Mouse (Mus musculus) stomach, embryonic 15.5 days (tissue): ENCODE data around the gene Tspan18. TPM values are rescaled to one million over a fixed set of nuclear protein-coding genes. Genes with fewer than 3 reads are reported as not detected.

Experiments used
- ATAC-seq: fragments of 200-750 bp; cut with Nextera tagmentation; 2 replicates; pipeline ENCODE4 v1.8.0; 2017; ENCODE audit warnings: low read depth, moderate number of reproducible peaks, moderate TSS enrichment; ENCODE audit not compliant: insufficient read depth, low FRiP score
- H3K27ac ChIP-seq: fragments of 300-500 bp; sonication (generic); 2 replicates; pipeline ENCODE4 v1.5.1; 2015; ENCODE audit warnings: mild to moderate bottlenecking, inconsistent platforms
- H3K27me3 ChIP-seq: fragments of 300-500 bp; sonication (generic); replicated peaks from 2 replicates; pipeline ENCODE4 v1.6.1; 2015; ENCODE audit warnings: inconsistent platforms
- H3K36me3 ChIP-seq: fragments of 300-500 bp; sonication (generic); 2 replicates; pipeline ENCODE4 v1.6.1; 2015; ENCODE audit warnings: inconsistent platforms
- H3K4me1 ChIP-seq: fragments of 300-500 bp; sonication (generic); 2 replicates; pipeline ENCODE4 v1.6.1; 2015; ENCODE audit warnings: inconsistent platforms
- H3K4me2 ChIP-seq: fragments of 300-500 bp; sonication (generic); 2 replicates; pipeline ENCODE4 v1.6.1; 2015; ENCODE audit warnings: mild to moderate bottlenecking, inconsistent platforms
- H3K4me3 ChIP-seq: fragments of 300-500 bp; sonication (generic); replicated peaks from 2 replicates; pipeline ENCODE4 v1.5.1; 2015; ENCODE audit warnings: inconsistent platforms
- H3K9ac ChIP-seq: fragments of 300-500 bp; sonication (generic); 2 replicates; pipeline ENCODE4 v1.6.1; 2015; ENCODE audit warnings: inconsistent platforms
- H3K9me3 ChIP-seq: fragments of 300-500 bp; sonication (generic); 2 replicates; pipeline ENCODE4 v1.6.1; 2016; ENCODE audit warnings: inconsistent platforms
- WGBS: fragments of 180-500 bp; shearing (Covaris S2); methylation state at CpG from one replicate; pipeline ENCODE4 v1.1.7; 2015; 5-methylcytosine and 5-hydroxymethylcytosine counted together
- polyA plus RNA-seq: library from polyadenylated mRNA; unstranded; fragments of >200 nt; fragmentation: Nextera tagmentation; extraction: Ambion mirVana; gene quantifications from 2 replicates; pipeline ENCODE4 v1.2.1, GENCODE M21; 2015

The Tspan18 gene
- polyA plus RNA-seq, 1 experiment from 2014 or later = 20.0 TPM

- ATAC-seq = peak; percentile 90
Measured at GRCm38 (mm10) chr2:93187323-93187996, 146.8 kb downstream of the Tspan18 start, which contains the start of gene Trp53i11. Gene Trp53i11 (plus strand): TSS chr2:93187548.

GRCm38 (mm10) chr2:93182859-93183258 lies 151.4 kb downstream of the Tspan18 start:
- Histone ChIP-seq H3K4me2 (no peak overlapping the region), H3K9me3 (no peaks in the 10 kb centered on the region), H3K27ac (no peak overlapping the region), H3K9ac (no peak overlapping the region), H3K4me1 (peaks cover 29% of the 10 kb centered on the region), H3K36me3 (no peaks in the 10 kb centered on the region), H3K4me3 (no peak overlapping the region), H3K27me3 (peaks cover 20% of the 10 kb centered on the region)
- ATAC-seq = no peak
- WGBS = 56% methylated on average over 6 of the region's 11 CpGs

More at GRCm38 (mm10) chr2:93187323-93187996, 146.8 kb downstream of the Tspan18 start, which contains the start of gene Trp53i11:
- Histone ChIP-seq H3K4me2 (peak within 1 kb of the TSS; percentile 97), H3K9ac (peak within 1 kb of the TSS; percentile 52), H3K27me3 (no peaks in the 10 kb centered on the region), H3K36me3 (no peaks in the 10 kb centered on the region), H3K4me1 (peaks cover 50% of the 10 kb centered on the region), H3K9me3 (no peaks in the 10 kb centered on the region), H3K4me3 (peak within 1 kb of the TSS; percentile 68), H3K27ac (peak within 1 kb of the TSS; percentile 81)
- WGBS = under 1% methylated on average over 65 of the region's 69 CpGs

- 5% methylated on average over 39 of the region's 41 CpGs for WGBS
- no peak overlapping the region for H3K27ac ChIP-seq
- peaks cover 36% of the 10 kb centered on the region for H3K4me1 ChIP-seq
- H3K9ac ChIP-seq = no peak overlapping the region
- no peaks in the 10 kb centered on the region for H3K9me3 ChIP-seq
- no peak for ATAC-seq
- H3K27me3 ChIP-seq = peaks cover 20% of the 10 kb centered on the region
- peak overlapping the region; percentile 25 for H3K4me3 ChIP-seq
- H3K36me3 ChIP-seq = no peaks in the 10 kb centered on the region
- H3K4me2 ChIP-seq = peak overlapping the region; percentile 66
Measured at GRCm38 (mm10) chr2:93180077-93180844, 154.0 kb downstream of the Tspan18 start.

- WGBS = 74% methylated on average over 5 of the region's 5 CpGs
- Histone ChIP-seq H3K9me3 (no peaks in the 10 kb centered on the region), H3K4me3 (no peak overlapping the region), H3K27me3 (peaks cover 20% of the 10 kb centered on the region), H3K27ac (no peak overlapping the region), H3K36me3 (no peaks in the 10 kb centered on the region), H3K9ac (no peak overlapping the region), H3K4me2 (peak overlapping the region; percentile 66; the same call in 1 of the 2 replicates), H3K4me1 (peaks cover 42% of the 10 kb centered on the region)
- ATAC-seq = no peak
Measured at GRCm38 (mm10) chr2:93179603-93180002, 154.7 kb downstream of the Tspan18 start.

- ATAC-seq = no peak
- Histone ChIP-seq H3K4me3 (no peak overlapping the region), H3K36me3 (no peaks in the 10 kb centered on the region), H3K27me3 (peaks cover 20% of the 10 kb centered on the region), H3K27ac (no peak overlapping the region), H3K4me1 (peaks cover 47% of the 10 kb centered on the region), H3K4me2 (no peak overlapping the region), H3K9ac (no peak overlapping the region), H3K9me3 (no peaks in the 10 kb centered on the region)
- WGBS = 73% methylated on average over 4 of the region's 4 CpGs
Measured at GRCm38 (mm10) chr2:93178313-93178677, 156.0 kb downstream of the Tspan18 start.

GRCm38 (mm10) chr2:93177668-93178312 lies 156.5 kb downstream of the Tspan18 start:
- H3K27ac ChIP-seq = no peak overlapping the region
- WGBS = 77% methylated on average over 20 of the region's 20 CpGs
- H3K9ac ChIP-seq = no peak overlapping the region
- H3K4me1 ChIP-seq = peaks cover 44% of the 10 kb centered on the region
- H3K36me3 ChIP-seq = no peaks in the 10 kb centered on the region
- H3K4me3 ChIP-seq = no peak overlapping the region
- ATAC-seq = no peak
- 0 out of 2 replicates have a peak overlapping the region, but pooled peaks have one; percentile 37 for H3K4me2 ChIP-seq
- H3K27me3 ChIP-seq = peaks cover 20% of the 10 kb centered on the region
- no peaks in the 10 kb centered on the region for H3K9me3 ChIP-seq

- Histone ChIP-seq H3K4me2 (peak overlapping the region; percentile 37), H3K4me1 (peaks cover 47% of the 10 kb centered on the region), H3K9ac (no peak overlapping the region), H3K27me3 (peaks cover 20% of the 10 kb centered on the region), H3K4me3 (no peak overlapping the region; the same call in 1 of the 2 replicates), H3K36me3 (no peaks in the 10 kb centered on the region), H3K27ac (0 out of 2 replicates have a peak overlapping the region, but pooled peaks have one; percentile 8), H3K9me3 (no peaks in the 10 kb centered on the region)
- no peak for ATAC-seq
- WGBS = 10% methylated on average over 17 of the region's 17 CpGs
Measured at GRCm38 (mm10) chr2:93176871-93177667, 157.2 kb downstream of the Tspan18 start.

- Histone ChIP-seq H3K9me3 (no peaks in the 10 kb centered on the region), H3K27me3 (peaks cover 20% of the 10 kb centered on the region), H3K4me2 (0 out of 2 replicates have a peak overlapping the region, but pooled peaks have one; percentile 37), H3K4me1 (peaks cover 50% of the 10 kb centered on the region), H3K36me3 (no peaks in the 10 kb centered on the region), H3K9ac (no peak overlapping the region), H3K27ac (0 out of 2 replicates have a peak overlapping the region, but pooled peaks have one; percentile 40), H3K4me3 (no peak overlapping the region)
- WGBS = 40% methylated on average over 4 of the region's 4 CpGs
- no peak for ATAC-seq
Measured at GRCm38 (mm10) chr2:93176193-93176798, 158.0 kb downstream of the Tspan18 start.

- Histone ChIP-seq H3K4me2 (no peak overlapping the region), H3K27ac (0 out of 2 replicates have a peak overlapping the region, but pooled peaks have one; percentile 40), H3K4me1 (peaks cover 51% of the 10 kb centered on the region), H3K9ac (no peak overlapping the region), H3K9me3 (no peaks in the 10 kb centered on the region), H3K27me3 (peaks cover 20% of the 10 kb centered on the region), H3K4me3 (no peak overlapping the region), H3K36me3 (no peaks in the 10 kb centered on the region)
- 55% methylated on average over 2 of the region's 2 CpGs for WGBS
- ATAC-seq = no peak
Measured at GRCm38 (mm10) chr2:93175721-93176120, 158.6 kb downstream of the Tspan18 start.

GRCm38 (mm10) chr2:93175278-93175677 lies 159.0 kb downstream of the Tspan18 start:
- Histone ChIP-seq H3K4me3 (no peak overlapping the region), H3K27ac (0 out of 2 replicates have a peak overlapping the region, but pooled peaks have one; percentile 40), H3K9ac (no peak overlapping the region), H3K4me1 (peaks cover 52% of the 10 kb centered on the region), H3K27me3 (peaks cover 16% of the 10 kb centered on the region), H3K9me3 (no peaks in the 10 kb centered on the region), H3K36me3 (no peaks in the 10 kb centered on the region), H3K4me2 (no peak overlapping the region)
- peak; percentile 14; the same call in 1 of the 2 replicates for ATAC-seq
- 26% methylated on average over 5 of the region's 5 CpGs for WGBS

- H3K27ac ChIP-seq = no peak overlapping the region
- H3K27me3 ChIP-seq = peaks cover 5% of the 10 kb centered on the region
- H3K36me3 ChIP-seq = no peaks in the 10 kb centered on the region
- no peak; the same call in 1 of the 2 replicates for ATAC-seq
- no peak overlapping the region for H3K4me2 ChIP-seq
- WGBS = 36% methylated on average over 5 of the region's 5 CpGs
- H3K4me1 ChIP-seq = peaks cover 42% of the 10 kb centered on the region
- no peak overlapping the region for H3K4me3 ChIP-seq
- H3K9ac ChIP-seq = no peak overlapping the region
- H3K9me3 ChIP-seq = no peaks in the 10 kb centered on the region
Measured at GRCm38 (mm10) chr2:93174159-93174558, 160.1 kb downstream of the Tspan18 start.
